Mouse (Mus musculus) left cerebral cortex, adult 18-20 months (tissue): Measurements from ENCODE around the gene Rbm33. TPM values are rescaled to one million over a fixed set of nuclear protein-coding genes. Genes with fewer than 3 reads are reported as not detected.

ENCODE experiments used
- DNase-seq, 2 experiments: peaks; one replicate each; pipeline ENCODE4 v3.0.0; 2021 to 2022; ENCODE audit warnings: low spot score in 2 of 2, mixed read lengths in 1 of 2
- total RNA-seq, 2 experiments: library from RNA; stranded (reverse); gene quantifications; 2 replicates each; pipeline ENCODE4 v1.2.3; 2021

The Rbm33 gene
- total RNA-seq, 2 experiments from 2014 or later = 67.0 TPM

DNA sequence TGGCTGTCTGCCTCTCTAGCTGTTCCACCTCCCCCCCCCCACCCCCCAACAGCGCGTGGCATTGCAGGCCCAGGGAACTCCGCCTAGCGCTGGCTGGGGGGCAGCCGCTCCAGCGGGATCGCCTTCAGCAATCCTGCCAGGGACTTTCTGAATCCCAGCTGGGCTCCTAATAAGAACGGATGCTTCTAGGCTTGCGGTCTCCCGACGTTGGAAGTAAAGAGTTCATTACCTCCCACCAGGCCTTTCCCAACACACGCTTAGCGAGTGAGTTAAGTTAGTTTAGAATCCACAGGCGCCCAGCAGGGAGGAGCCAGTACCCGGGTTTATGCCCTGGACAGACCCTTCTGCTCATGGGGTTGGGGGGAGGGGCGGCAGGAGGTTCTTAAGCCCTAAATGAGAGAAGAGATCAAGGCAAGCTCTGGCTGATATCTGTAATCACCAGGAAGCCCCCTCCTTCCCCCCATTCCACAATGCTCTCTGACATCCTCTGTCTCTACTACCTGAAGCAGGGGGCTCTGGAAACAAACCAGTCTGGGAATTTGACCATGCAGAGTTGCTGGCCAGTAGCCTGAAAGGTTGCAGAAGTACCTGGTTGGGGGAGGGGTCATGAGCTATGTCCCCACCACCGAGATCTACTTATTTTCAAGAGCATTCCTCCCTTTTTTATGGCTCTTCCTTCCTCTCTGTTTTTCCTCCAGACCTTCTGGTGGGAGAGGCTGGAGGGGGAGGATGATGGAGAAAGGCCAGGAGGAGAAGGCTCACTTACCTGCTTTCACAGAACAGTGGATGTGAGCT is 143.8 kb downstream of the Rbm33 start:
- no peak for DNase-seq

DNA sequence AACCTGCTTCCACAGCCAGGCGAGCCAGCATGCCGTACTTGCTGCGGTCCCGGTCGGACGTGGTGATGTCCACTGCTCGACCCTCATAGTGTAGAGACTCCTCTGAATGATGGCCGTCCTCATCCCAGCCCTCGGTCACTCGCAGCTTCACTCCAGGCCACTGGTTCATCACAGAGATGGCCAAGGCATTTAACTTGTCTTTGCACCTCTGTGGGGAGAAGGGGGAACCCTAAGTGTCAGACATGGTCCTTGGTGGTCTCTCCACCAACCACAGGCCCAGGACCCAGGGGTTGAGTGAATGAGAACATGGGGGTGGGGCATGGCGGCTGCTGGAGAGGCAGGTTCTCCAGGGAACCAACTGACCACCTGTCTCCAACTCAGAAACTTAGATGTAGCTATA is 144.5 kb downstream of the Rbm33 start:
- no peak for DNase-seq

DNA sequence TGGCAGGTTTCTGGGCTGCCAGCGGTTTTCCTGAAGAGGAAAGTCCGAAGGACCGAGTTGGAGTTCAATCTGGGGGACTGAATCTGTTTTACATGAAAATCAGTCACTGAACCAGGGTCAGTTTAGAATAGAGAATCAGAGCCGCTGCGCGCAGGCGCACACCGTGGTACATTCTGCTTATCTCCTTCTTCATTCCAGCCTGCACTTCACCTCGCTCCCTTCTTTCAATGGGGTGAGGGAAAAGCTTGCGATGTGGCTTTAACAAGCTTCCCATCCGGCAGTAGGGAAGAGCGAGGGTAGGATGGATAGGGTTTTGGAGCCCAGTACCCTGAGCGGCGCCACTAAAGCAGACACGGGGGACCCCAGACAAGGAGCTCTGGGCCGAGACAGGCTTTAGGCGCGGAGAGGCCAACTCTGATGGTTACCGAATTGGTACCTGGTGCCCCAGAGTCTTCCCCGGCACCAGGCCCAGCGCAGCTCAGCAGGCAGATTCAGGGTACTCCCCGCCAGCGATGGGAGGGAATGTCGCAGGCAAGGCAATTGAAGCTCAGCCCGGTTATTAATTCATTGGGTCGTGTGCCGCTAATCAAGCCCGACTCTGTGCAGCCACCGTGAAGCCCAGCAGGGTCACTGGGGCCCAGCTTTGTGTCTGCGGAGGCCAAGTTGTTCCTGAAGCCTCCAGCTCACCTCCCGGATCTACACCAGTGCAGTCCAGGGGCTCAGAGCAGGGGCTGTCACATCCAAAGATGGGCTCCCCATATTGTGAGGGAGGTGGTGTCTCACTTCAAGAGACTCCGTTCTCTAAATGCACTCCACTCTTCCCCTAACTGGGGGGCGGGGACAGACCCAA is 146.0 kb downstream of the Rbm33 start:
- DNase-seq = no peak

DNA sequence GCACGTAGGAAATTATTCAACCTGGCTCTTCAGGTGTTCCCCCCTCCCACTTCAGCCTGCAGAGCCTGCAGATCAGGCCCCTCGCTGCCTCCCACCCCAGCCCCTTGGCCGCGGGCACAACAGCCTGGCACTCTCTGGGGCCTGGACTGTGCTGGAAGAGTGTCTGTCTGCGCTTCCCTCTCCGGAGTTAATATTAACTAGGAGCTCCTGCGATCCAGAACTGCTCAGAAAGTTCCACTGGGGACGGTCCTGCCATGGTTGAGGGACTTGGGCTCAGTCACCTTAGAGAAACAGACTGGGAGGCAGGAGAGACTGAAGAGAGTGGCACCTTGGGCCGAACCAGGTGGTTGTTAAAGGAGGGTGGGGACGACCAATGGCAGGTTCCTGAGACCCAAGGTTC is 146.7 kb downstream of the Rbm33 start:
- DNase-seq = no peak

DNA sequence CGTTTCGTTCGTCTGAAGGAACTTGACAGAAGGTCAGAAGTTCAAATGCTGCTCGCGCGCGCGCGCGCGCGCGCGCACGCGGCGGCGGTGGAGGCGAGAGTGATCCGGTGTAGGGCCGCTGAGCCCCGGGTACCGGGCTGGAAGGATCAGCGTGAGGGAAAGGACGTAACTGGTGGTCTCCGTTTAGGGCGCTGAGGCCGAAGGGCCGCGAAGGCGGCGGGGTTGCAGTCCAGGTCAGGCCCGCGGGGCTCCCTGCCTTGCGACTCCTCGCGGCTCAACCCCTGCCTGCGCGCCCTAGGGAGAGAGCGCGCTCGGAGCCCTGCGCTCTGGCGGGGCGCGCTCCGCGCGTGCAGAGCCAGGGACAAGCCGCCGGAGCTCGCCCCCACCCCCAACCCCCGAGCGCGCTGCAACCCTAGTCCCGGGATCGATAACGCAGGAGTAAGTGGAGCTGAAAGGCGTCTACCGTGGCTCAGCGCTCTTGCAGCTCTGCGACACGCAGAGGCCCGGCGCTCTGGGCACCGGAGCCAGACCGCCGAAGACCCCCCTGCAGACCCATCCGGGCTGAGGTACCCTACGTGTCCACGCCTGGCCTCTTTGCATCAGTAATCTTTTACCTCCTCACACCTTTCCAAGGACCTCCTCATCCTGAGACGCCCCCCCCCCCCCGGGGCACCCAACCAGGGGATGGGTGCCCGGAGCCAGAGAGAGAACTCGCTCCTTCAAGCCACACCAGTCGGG is 147.6 kb downstream of the Rbm33 start:
- peak in 1 of 2 experiments; percentile 51 for DNase-seq

DNA sequence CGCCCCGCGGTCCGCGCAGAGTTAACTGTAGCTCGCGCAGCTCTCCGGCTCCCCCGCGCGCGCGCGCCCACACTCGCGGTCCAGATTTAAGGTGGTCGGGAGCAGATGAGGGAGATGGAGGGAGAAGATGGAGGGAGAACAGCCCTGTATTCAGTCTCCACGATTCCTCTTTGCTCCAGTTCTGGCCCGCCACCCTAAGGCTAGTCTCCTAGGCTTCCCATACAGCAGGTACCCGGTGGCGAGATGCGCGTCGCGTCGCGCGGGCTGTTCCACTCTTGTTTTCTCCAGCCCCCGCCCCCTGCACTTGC is 148.1 kb downstream of the Rbm33 start:
- DNase-seq = peak; percentile 58 to 81

DNA sequence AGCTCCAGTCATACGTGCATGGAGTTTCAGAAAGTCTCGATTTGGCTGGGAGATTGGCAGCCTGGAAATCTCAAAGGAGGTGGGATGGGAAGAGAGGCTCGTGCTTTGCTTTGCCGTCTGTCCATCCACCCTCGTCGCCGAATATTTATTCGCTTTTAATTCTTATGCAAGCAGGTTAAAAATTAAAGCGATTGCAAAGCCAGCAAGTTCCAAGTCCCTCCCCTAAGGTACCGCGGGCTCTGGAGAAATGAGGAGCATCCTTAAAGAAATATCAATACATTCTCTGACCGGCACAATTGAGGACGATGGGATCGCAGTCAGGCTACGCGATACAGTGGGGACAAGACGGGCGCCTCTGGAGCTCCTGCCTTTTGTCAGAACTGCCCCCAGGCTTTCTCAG is 148.6 kb downstream of the Rbm33 start:
- no peak for DNase-seq

DNA sequence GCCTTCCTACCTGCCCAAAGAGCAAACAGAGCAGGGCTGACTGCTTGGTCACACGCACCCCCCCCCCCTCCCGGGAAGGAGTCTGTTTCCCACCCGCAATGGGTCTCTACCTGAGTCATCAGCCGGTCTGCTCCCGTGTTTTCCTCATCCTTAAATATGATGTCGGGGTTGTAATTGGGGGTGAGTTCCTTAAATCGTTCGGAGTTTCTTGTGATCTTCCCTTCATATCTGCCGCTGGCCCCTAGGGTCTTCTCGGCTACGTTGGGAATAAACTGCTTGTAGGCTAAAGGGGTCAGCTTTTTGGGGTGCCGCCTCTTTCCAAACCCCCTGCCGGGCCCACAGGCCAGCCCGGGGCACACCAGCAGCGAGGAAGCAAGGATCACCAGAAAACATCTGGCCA is 149.4 kb downstream of the Rbm33 start:
- no peak for DNase-seq

DNA sequence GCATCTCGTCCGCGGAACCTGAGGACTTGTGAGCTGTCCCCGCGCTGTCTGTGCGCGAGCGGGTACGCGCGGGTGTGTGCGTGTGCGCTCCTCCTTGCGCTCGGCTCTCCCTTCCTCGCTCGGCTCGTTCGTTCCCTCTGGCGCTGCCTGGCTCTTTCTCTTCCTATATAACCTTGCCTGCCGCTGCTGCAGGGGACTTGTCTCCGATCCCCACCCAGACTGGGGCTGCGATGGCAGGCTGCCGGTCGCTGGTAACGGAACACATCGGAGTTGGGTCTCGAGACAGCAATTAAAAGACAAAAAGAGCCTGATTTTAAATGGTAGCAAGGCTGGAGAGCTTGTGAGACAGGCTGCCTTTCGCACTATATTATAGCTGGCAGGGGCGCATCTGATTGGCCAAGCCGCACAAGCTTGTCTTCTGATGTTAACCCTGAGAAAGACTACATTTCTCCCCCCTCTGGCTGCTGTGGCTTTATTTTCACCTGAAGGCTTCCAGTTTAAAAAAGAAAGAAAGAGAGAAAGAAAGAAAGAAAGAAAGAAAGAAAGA is 149.9 kb downstream of the Rbm33 start, which contains the start of gene Shh:
TSS of gene Shh (minus strand) at position 497 of the 547 bp plus-strand sequence.
- peak; percentile 54 to 75 for DNase-seq

Other genes starting within 250 kb of the Rbm33 start
- 100 to 1,000 TPM in 1 of 2 experiments, 10 to 100 TPM in 1; 80.7 to 104 TPM for gene Insig1, start 245.8 kb upstream of the Rbm33 start, total RNA-seq
- under 1 TPM; 0.23 to 0.35 TPM for gene En2, start 151.4 kb upstream of the Rbm33 start, total RNA-seq
- under 1 TPM in 1 of 2 experiments, not detected in 1; 0.19 TPM for gene Cnpy1, start 71.3 kb upstream of the Rbm33 start, total RNA-seq
- 1 to 10 TPM; 2.8 to 3.7 TPM for gene Shh, start 150.1 kb downstream of the Rbm33 start, total RNA-seq